ENCODE assay signal across 8 mouse cellular contexts in genomic region chr15:97849116-97849911, GRCm38 (mm10). TPM values are rescaled to one million over a fixed set of nuclear protein-coding genes. Genes with fewer than 3 reads are reported as not detected.
DNase-seq lines count a peak whose midpoint lies in the region; ATAC-seq and TF ChIP-seq lines count a peak whose summit lies in the region.

No protein-coding gene starts in this region.

- peak; percentile 65 to 88 for DNase-seq in cerebellum, postnatal 4 days (ENCODE audit: low spot score in 2 of 2)
- peak; percentile 87 for DNase-seq in gastrocnemius, adult 2 months
- peak; percentile 96 for DNase-seq in hindbrain, postnatal 0 days (ENCODE audit: low spot score)
- DNase-seq in left cerebral cortex, adult 18-20 months (ENCODE audit: low spot score in 2 of 2) = peak; percentile 81 to 83
- peak; percentile 78 to 91 for DNase-seq in lung, postnatal 4 days
- peak; percentile 85 for DNase-seq in right cerebral cortex, adult 18-20 months
- peak; percentile 86 for DNase-seq in urinary bladder, postnatal 14 days (ENCODE audit: low spot score)

- no peaks in the 10 kb centered on the region for H3K36me3 ChIP-seq in hindbrain, postnatal 0 days (ENCODE audit: insufficient read depth, low read length)

- peak; percentile 86 for ATAC-seq in activated CD4-positive, CD25-positive, alpha-beta regulatory T cell, adult 4 months
- peak; percentile 86 for ATAC-seq in hindbrain, postnatal 0 days

- H3K4me3 ChIP-seq in gastrocnemius, adult 2 months = peak overlapping the region; percentile 60
- H3K4me3 ChIP-seq in hindbrain, postnatal 0 days (ENCODE audit: low read length) = peak overlapping the region; percentile 21

- peak overlapping the region; percentile 58 for H3K4me2 ChIP-seq in hindbrain, postnatal 0 days (ENCODE audit: low read depth, low read length)

- H3K27me3 ChIP-seq in hindbrain, postnatal 0 days (ENCODE audit: insufficient read depth, low read length) = no peaks in the 10 kb centered on the region

- intact Hi-C loops in gastrocnemius, adult 2 months (cut with DNase I) = loop anchor here (1.0 kb wide), 2 partner anchors 24 to 39 kb away; no protein-coding TSS in a partner anchor

- H3K9ac ChIP-seq in hindbrain, postnatal 0 days (replicated peaks; ENCODE audit: low read length) = 0 out of 2 replicates have a peak overlapping the region, but pooled peaks have one; percentile 24

- H3K27ac ChIP-seq in gastrocnemius, adult 2 months = peak overlapping the region; percentile 68
- H3K27ac ChIP-seq in hindbrain, postnatal 0 days = peak overlapping the region; percentile 57; the same call in 1 of the 2 replicates

- H3K4me1 ChIP-seq in hindbrain, postnatal 0 days (ENCODE audit: insufficient read depth, low read length) = no peaks in the 10 kb centered on the region

- peak; percentile 89 for TF ChIP-seq CTCF in gastrocnemius, adult 2 months (IDR thresholded peaks at IDR 0.05)
- peak; percentile 93 for TF ChIP-seq CTCF in hindbrain, postnatal 0 days (IDR thresholded peaks at IDR 0.05; ENCODE audit: low read depth)

- no peaks in the 10 kb centered on the region for H3K9me3 ChIP-seq in hindbrain, postnatal 0 days (ENCODE audit: low read length)

- WGBS in hindbrain, postnatal 0 days = 4% methylated on average over 19 of the region's 19 CpGs

RNA-seq across cellular contexts. Expression of gene Hdac7, which starts 5.0 kb away (rescaled TPM):
- polyA plus RNA-seq in activated CD4-positive, CD25-positive, alpha-beta regulatory T cell, adult 4 months (2017; shearing (Covaris generic)) = 10 to 100 TPM; 58.8 to 69.5 TPM
- 10 to 100 TPM; 10.2 to 11.6 TPM for total RNA-seq in gastrocnemius, adult 2 months (2021)
- 23.6 and 28.6 TPM in 2 replicates for total RNA-seq in hindbrain, postnatal 0 days (2014; rRNA removed)
- 21.7 and 23.7 TPM in 2 replicates for polyA plus RNA-seq in hindbrain, postnatal 0 days (2015; fragmentation: Nextera tagmentation; extraction: Ambion mirVana)
- 10 to 100 TPM; 31.5 to 36.1 TPM for total RNA-seq in left cerebral cortex, adult 18-20 months (2021)

Comparison
In these comparisons a context has a peak if more than half of its experiments do, and no peak if none do; other contexts are left out.
1. Peak in every context shown above with its lines: DNase-seq, ATAC-seq, H3K4me3 ChIP-seq and H3K27ac ChIP-seq.